ENCODE assay signal across 8 mouse cellular contexts in the genomic region with DNA sequence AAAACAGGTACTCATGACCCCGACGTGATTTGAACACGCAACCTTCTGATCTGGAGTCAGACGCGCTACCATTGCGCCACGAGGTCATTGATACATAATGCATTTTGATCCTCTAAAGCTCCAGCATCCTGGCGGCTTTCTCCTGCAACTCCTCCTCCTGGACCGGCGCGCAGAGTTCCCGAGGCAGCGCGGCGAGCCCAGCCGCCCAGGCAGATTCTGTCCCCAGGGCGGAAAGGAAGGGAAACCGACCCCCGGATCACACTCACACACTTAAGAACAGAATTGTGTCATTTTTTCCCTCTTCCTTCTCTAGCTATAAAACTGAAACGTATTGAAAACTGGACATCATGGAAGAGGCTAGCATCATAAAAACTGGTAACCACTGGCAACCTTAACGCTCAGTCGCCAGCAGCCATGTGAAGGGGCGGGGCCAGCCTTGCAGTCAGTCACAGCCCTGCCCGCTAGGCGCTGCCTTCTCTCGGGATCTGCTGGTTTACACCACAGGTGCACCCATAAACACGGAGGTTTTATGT. TPM values are rescaled to one million over a fixed set of nuclear protein-coding genes. Genes with fewer than 3 reads are reported as not detected.
DNase-seq lines count a peak whose midpoint lies in the region; ATAC-seq and TF ChIP-seq lines count a peak whose summit lies in the region.

No protein-coding gene starts in this region.

- no peaks in the 10 kb centered on the region for H3K79me2 ChIP-seq in myocyte (ENCODE audit: control insufficient read depth, insufficient read depth)

- H3K27ac ChIP-seq in forebrain, embryonic 11.5 days (ENCODE audit: low read depth, low read length), result no peak overlapping the region
- no peak overlapping the region for H3K27ac ChIP-seq in heart, embryonic 16.5 days (ENCODE audit: low read length)
- H3K27ac ChIP-seq in liver, embryonic 11.5 days (ENCODE audit: low read depth, low read length), result no peak overlapping the region

- ATAC-seq in forebrain, embryonic 11.5 days (replicated peaks; ENCODE audit: low FRiP score), result peak; percentile 74
- peak; percentile 69 for ATAC-seq in heart, embryonic 16.5 days (replicated peaks; ENCODE audit: extremely low read depth, insufficient read depth, low FRiP score)
- ATAC-seq in liver, embryonic 11.5 days (replicated peaks; ENCODE audit: low FRiP score), result no peak

- no peaks in the 10 kb centered on the region for H3K4me1 ChIP-seq in forebrain, embryonic 11.5 days (replicated peaks; ENCODE audit: control insufficient read depth, insufficient read depth, low read length)
- H3K4me1 ChIP-seq in heart, embryonic 16.5 days (ENCODE audit: control insufficient read depth, insufficient read depth, low read length), result peaks cover 5% of the 10 kb centered on the region
- H3K4me1 ChIP-seq in liver, embryonic 11.5 days (replicated peaks; ENCODE audit: control insufficient read depth, insufficient read depth, low read length), result peaks cover 3% of the 10 kb centered on the region; the same call in 1 of the 2 replicates

- peak overlapping the region; percentile 61 for H3K4me2 ChIP-seq in forebrain, embryonic 11.5 days (ENCODE audit: low read depth, low read length, severe bottlenecking)
- H3K4me2 ChIP-seq in heart, embryonic 16.5 days (ENCODE audit: low read depth, low read length), result peak overlapping the region; percentile 75
- H3K4me2 ChIP-seq in liver, embryonic 11.5 days, result peak overlapping the region; percentile 59
- peak overlapping the region; percentile 61 for H3K4me2 ChIP-seq in myocyte (ENCODE audit: low read depth)

- DNase-seq in B cell, adult 2 months, result peak; percentile 84 to 85
- peak; percentile 91 for DNase-seq in brain, adult 2 months (ENCODE audit: low read depth, low spot score)
- DNase-seq in forebrain, embryonic 11.5 days (ENCODE audit: low spot score), result peak; percentile 84
- peak; percentile 73 for DNase-seq in kidney, postnatal 14 days
- DNase-seq in liver, embryonic 11.5 days (ENCODE audit: low spot score), result peak; percentile 49
- peak; percentile 65 for DNase-seq in telencephalon, adult 2 months (ENCODE audit: low read depth, low spot score)

- no peaks in the 10 kb centered on the region for H3K36me3 ChIP-seq in forebrain, embryonic 11.5 days (ENCODE audit: control insufficient read depth, insufficient read depth, low read length)
- H3K36me3 ChIP-seq in heart, embryonic 16.5 days (ENCODE audit: control insufficient read depth, insufficient read depth), result no peaks in the 10 kb centered on the region
- H3K36me3 ChIP-seq in liver, embryonic 11.5 days (ENCODE audit: control insufficient read depth, insufficient read depth, low read length), result no peaks in the 10 kb centered on the region
- H3K36me3 ChIP-seq in myocyte (ENCODE audit: control insufficient read depth, insufficient read depth), result no peaks in the 10 kb centered on the region

- H3ac ChIP-seq in myocyte (ENCODE audit: control insufficient read depth, insufficient read length), result no peak overlapping the region

- 3% methylated on average over 27 of the region's 27 CpGs for WGBS in forebrain, embryonic 11.5 days
- 3% methylated on average over 27 of the region's 27 CpGs for WGBS in heart, embryonic 16.5 days
- 4% methylated on average over 27 of the region's 27 CpGs for WGBS in liver, embryonic 11.5 days

- peak overlapping the region; percentile 18; the same call in 1 of the 2 replicates for H3K9ac ChIP-seq in forebrain, embryonic 11.5 days (ENCODE audit: low read length)
- H3K9ac ChIP-seq in heart, embryonic 16.5 days (ENCODE audit: low read length), result no peak overlapping the region; the same call in 1 of the 2 replicates
- H3K9ac ChIP-seq in liver, embryonic 11.5 days (ENCODE audit: low read depth, low read length), result no peak overlapping the region

- H3K27me3 ChIP-seq in forebrain, embryonic 11.5 days (ENCODE audit: control insufficient read depth, insufficient read depth, low read length), result no peaks in the 10 kb centered on the region
- peaks cover 9% of the 10 kb centered on the region for H3K27me3 ChIP-seq in heart, embryonic 16.5 days (ENCODE audit: control insufficient read depth, insufficient read depth, low read length)
- H3K27me3 ChIP-seq in liver, embryonic 11.5 days (replicated peaks; ENCODE audit: control insufficient read depth, insufficient read depth, low read length), result peaks cover 27% of the 10 kb centered on the region
- H3K27me3 ChIP-seq in myocyte (ENCODE audit: control insufficient read depth, insufficient read depth, insufficient read length), result no peaks in the 10 kb centered on the region

- H3K4me3 ChIP-seq in forebrain, embryonic 11.5 days (ENCODE audit: low read depth, low read length), result peak overlapping the region; percentile 30
- peak overlapping the region; percentile 54 for H3K4me3 ChIP-seq in heart, embryonic 16.5 days (ENCODE audit: low read length)
- H3K4me3 ChIP-seq in liver, embryonic 11.5 days (ENCODE audit: low read depth, low read length), result peak overlapping the region; percentile 36
- H3K4me3 ChIP-seq in myocyte, result no peak overlapping the region

- no peaks in the 10 kb centered on the region for H3K9me3 ChIP-seq in forebrain, embryonic 11.5 days (ENCODE audit: control insufficient read depth, low read length)
- no peaks in the 10 kb centered on the region for H3K9me3 ChIP-seq in heart, embryonic 16.5 days (replicated peaks; ENCODE audit: control insufficient read depth, low read length)
- H3K9me3 ChIP-seq in liver, embryonic 11.5 days (ENCODE audit: control insufficient read depth, low read length), result no peaks in the 10 kb centered on the region

- no peak for TF ChIP-seq POLR2A in myocyte (IDR thresholded peaks at IDR 0.05; ENCODE audit: insufficient read length, low read depth)

TF ChIP-seq in myocyte, 11 proteins besides CTCF, POLR2A, EP300 and RAD21:
- TF ChIP-seq POLR2AphosphoS2 (IDR thresholded peaks at IDR 0.05; ENCODE audit: insufficient read length, low read depth) (no peak), MYOD1 (IDR thresholded peaks at IDR 0.05; ENCODE audit: control insufficient read depth in 1 of 3, insufficient read length in 2 of 3, low read depth in 2 of 3) (peak in 1 of 3 experiments; percentile 10), E2F4 (IDR thresholded peaks at IDR 0.05; ENCODE audit: insufficient read depth) (no peak), REST (IDR thresholded peaks at IDR 0.05; ENCODE audit: insufficient read depth, insufficient read length) (no peak), CEBPB (IDR thresholded peaks at IDR 0.05; ENCODE audit: insufficient read depth, poor library complexity, severe bottlenecking) (no peak)

RNA-seq across cellular contexts. Expression of gene Gm10428, which starts 6.8 kb away (rescaled TPM):
- not detected in 2 replicates for polyA plus RNA-seq in forebrain, embryonic 11.5 days (2014; fragmentation: Nextera tagmentation; extraction: Ambion mirVana)
- polyA plus RNA-seq in heart, embryonic 16.5 days (2015; fragmentation: Nextera tagmentation; extraction: Ambion mirVana), result not detected in 2 replicates
- not detected in 2 replicates for polyA plus RNA-seq in liver, embryonic 11.5 days (2014; fragmentation: Nextera tagmentation; extraction: Ambion mirVana)
- polyA plus RNA-seq in myocyte (2012; fragmentation: generic; extraction: Trizol), result not detected

RNA-seq across cellular contexts. Expression of gene Zfp287, which starts 14.4 kb away (rescaled TPM):
- 14.6 and 14.9 TPM in 2 replicates for polyA plus RNA-seq in forebrain, embryonic 11.5 days (2014; fragmentation: Nextera tagmentation; extraction: Ambion mirVana)
- 3.9 and 4.1 TPM in 2 replicates for polyA plus RNA-seq in heart, embryonic 16.5 days (2015; fragmentation: Nextera tagmentation; extraction: Ambion mirVana)
- 2.6 TPM in 2 replicates for polyA plus RNA-seq in liver, embryonic 11.5 days (2014; fragmentation: Nextera tagmentation; extraction: Ambion mirVana)
- polyA plus RNA-seq in myocyte (2012; fragmentation: generic; extraction: Trizol), result 0.90 TPM

RNA-seq across cellular contexts. Expression of gene Zfp286, which starts 43.2 kb away (rescaled TPM):
- polyA plus RNA-seq in forebrain, embryonic 11.5 days (2014; fragmentation: Nextera tagmentation; extraction: Ambion mirVana), result 26.7 and 31.0 TPM in 2 replicates
- polyA plus RNA-seq in heart, embryonic 16.5 days (2015; fragmentation: Nextera tagmentation; extraction: Ambion mirVana), result 8.7 and 8.9 TPM in 2 replicates
- polyA plus RNA-seq in liver, embryonic 11.5 days (2014; fragmentation: Nextera tagmentation; extraction: Ambion mirVana), result 8.3 and 8.6 TPM in 2 replicates
- not detected for polyA plus RNA-seq in myocyte (2012; fragmentation: generic; extraction: Trizol)
